Mouse (Mus musculus) spleen, postnatal 4 days (tissue): Measurements from ENCODE around the gene Mafk.
A peak's percentile ranks its signal among the peaks of the same experiment; 100 is the strongest.

Experiments used
- DNase-seq, 2 experiments: peaks; one replicate each; pipeline ENCODE4 v3.0.0; 2022; ENCODE audit warnings: low spot score in 2 of 2

The Mafk gene

DNA sequence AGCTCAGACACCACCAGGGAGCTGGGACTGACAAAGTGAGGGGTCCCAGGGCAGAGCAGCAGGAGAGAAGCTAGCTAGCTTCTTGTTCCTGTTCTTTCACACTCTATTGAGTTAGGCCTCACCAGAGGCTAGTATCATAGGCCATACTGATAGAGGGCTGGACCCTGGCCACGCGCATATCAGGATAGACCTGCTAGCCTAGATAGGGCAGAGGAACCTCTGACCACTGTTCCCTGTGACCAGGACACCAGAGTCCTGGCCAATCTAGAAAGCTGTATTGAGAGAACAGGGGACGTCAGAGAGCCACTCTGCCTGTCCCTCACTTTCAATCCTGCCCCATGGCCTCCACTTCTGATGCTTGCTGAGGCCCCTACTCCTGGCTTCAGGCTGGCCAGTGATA lies 26.7 kb downstream of the Mafk start:
- peak; percentile 50 to 70 for DNase-seq

DNA sequence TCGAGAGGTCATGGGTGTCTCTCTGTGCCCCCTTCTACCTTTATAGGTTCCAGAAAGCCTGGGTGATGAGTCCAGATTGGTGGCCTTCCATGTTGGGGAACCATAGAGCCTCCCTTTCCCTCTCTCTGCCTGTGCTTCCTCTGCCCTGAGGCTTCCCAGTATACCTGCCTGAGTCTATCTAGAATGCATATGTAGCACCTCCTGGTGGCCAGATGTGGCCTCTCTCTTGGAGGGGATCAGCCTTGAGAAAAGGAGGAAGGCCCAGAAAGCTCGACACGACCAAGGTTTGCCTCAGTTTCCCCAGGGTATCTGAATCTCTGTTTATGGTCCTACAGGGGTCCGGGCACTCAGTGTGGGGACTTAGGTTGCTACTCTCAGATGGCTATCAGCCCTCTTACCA lies 27.5 kb downstream of the Mafk start:
- peak; percentile 84 to 88 for DNase-seq

DNA sequence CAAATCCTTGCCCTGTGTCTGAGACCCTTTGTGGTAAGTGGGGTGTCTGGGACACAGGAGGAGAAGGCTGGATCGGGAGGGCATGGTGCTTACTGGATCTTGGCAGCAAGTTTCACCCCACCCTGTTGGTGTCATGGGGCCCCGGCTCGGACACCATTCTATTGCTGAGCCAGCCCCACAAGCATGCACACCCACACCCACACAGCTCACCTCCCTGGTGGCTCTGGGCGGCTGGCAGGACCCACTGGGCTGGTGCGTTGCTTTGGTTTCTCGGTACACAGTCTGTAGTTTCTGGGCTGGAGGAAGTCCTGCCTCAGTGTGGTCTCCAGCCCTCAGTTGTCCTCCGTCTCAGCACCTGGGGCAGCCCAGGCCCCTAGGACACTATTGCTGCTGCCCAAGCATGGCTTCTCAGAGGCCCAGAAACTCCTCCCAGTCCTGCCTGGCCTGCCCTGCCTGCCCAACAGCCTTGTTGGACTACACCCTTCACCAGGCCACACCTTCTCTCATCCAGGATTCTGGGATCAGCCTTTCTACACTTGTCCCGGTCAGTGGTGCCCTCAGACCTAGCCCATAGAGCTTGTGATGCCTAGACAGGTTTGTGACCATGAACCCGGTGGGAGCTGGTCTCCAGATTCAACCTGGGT lies 28.3 kb downstream of the Mafk start, which contains the start of gene Tmem184a:
TSS of gene Tmem184a (minus strand) at position 380 of the 644 bp plus-strand sequence.
- DNase-seq = no peak

DNA sequence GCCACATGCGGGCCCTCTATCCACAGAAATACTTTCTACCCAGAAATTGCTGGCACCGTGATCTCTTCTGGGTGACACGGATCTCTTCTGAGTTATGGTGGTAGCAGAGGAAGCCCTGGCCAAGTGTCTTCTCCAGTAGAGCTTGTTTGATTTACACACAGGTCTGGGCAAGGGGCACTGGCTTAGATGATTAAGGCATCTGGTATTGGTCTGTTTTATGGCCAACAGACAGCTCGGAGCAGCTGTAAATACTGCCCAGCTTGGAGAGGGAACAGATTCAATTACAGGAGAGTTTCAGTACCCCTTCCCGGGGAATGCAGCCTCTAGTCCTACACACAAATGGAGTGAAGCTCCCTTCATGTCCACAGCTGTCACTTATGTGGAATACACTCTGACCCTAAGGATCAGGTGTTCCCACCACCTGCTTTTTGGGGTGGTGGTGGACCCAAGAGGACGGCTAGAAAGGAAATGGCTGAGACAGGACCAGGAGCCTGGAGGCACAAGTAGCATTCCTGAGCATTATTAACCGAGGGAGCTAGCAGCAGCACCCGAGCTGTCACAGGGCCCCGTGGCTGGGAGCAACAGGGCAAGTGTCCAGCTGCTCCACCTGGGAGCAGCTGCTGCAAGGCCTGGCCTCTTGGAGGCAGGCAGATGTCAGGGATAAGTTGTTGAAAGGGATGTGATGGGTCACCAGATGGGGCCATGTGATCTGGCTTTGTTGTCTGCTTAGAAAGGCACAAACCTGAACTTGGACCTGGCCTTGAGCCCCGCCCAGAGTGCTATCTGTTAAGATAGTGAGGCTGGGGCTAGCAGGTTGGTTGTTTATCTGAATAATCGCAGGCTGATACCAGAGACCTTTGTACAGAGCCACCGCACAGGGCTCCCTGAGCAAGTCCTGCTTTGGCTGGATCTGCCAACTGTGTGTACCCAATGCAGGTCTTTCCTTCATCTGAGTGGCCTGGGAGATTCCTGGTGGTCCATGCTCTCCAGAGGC lies 30.4 kb downstream of the Mafk start:
- no peak for DNase-seq

DNA sequence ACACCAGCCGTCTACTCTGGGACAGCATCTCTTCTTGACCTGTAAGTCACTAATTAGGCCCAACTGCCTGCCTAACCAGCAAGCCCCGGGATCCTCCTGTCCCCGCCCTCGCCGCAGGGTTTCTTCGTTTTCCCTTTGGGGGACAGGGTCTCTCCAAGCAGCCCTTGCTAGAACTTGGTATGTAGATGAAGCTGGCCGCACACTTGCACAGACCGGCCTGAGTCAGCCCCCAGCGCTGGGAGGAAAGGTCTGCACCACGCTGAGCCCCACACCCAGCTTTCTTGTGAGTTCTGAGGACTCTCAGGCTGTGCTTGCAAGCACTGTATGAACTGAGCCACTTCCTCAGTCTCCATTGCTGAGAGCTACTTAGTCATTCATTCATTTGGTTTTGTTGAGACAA lies 33.2 kb downstream of the Mafk start:
- DNase-seq = no peak

DNA sequence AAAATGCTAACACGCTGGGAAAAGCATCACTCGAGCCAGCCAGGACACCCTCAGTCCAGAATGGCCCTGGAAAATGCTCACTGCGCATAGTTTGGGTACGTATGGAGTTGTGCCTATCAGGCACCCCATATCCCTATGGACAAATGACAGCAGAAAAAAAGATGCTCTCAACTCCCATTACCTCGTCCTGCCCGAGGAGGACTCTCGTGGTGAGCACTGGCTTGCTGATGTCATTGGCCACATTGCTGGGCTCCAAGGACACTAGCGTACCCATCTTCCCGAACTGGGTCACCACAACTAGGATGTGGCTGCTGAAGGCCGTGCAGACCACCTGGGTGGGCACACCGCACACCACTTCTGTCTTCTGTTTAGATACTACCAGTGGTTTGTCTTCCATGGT lies 34.6 kb downstream of the Mafk start:
- DNase-seq = no peak

DNA sequence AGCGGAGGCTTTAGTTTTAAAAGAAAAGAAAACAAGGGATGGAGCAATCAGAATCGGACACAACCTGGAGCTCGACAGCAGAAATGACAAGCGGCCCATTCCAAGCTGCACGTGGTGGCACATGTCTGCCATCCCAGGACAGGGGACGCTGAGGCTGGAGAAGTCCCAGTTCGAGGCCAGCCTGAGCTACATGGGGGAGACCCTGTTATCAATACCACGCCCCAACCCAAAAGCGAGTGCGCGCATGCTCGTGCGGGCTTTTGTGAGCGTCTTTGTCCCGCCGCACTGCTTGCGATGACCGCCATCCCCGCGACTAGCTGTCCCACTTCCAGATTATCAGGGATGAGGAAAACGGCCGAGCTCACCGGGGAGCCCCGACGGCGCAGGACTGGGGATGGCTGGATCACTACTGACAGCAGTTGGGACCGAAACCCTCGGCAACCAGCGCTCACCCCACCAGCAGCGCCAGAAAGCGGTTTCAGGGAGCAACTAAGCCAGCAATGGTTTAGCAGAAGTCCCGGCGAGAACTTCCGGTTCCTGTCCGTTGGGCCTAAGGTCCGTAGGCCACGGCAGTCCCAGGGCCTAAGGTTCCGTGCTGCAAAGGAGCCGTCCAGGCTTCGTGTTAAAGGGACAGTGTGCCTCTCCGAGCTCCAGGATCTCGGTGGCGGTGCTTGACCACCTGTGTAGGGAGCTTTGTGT lies 35.2 kb downstream of the Mafk start, which contains the start of the genes Gm26938 and Psmg3:
TSS of gene Gm26938 (minus strand) at position 51 of the 699 bp plus-strand sequence.
TSS of gene Psmg3 (minus strand) at position 529 of the 699 bp plus-strand sequence.
- peak; percentile 90 to 96 for DNase-seq

DNA sequence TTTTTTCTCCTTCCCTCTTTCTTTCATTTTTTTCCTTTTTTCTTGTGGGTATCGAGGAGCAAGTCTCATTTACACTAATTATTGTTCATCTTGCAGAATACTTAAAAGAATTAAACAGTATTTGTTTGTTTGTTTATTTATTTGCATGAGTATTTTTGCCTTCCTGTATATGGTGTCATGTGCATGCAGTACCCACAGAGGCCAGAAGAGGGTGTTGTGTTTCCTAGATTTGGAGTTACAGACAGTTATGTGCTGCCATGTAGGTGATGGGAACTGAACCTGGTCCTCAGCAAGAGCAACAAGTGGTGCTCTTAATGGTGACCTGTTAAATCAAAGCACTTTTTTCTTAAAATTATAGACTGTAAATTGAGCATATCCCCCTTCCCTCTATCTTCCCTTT lies 36.3 kb downstream of the Mafk start:
- DNase-seq = no peak

DNA sequence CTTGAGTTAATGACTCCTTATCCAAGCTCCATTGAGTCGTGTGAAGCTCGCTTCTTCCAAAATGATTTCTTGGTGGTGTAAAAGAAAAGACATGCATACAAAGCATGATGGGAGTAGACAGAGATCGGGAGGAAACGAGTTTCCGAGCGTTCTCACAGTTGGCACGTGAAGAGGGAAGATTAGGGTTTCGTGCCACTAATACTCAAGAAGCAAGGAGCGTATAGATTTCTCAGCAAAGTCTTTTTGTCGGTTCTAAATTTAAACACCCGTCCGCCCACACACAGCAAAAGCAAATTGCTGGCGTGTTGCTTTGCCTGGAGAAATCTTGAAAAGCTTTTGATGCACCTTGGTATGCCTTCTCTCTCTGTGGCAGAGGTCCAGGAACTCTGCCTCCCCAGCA lies 38.1 kb downstream of the Mafk start:
- DNase-seq = no peak

DNA sequence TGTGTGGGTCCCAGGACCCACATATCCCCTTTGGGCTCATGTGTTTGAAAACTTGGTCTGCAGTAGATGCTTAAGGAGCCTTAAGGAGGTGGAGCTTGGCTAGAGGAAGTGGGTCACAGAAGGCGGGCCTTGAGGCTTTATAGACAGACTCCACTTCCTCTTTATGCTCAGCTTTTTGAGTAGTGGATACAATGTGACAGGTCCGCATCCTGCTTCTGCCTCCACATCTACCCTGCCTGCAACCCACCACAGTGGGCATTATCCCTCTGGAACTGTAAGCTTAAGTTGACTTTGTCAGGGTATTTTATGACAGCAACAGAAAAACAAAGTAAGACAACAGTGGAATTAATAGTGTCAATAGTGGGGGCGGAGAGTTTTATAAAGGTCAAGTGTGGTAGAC lies 39.4 kb downstream of the Mafk start:
- no peak for DNase-seq

DNA sequence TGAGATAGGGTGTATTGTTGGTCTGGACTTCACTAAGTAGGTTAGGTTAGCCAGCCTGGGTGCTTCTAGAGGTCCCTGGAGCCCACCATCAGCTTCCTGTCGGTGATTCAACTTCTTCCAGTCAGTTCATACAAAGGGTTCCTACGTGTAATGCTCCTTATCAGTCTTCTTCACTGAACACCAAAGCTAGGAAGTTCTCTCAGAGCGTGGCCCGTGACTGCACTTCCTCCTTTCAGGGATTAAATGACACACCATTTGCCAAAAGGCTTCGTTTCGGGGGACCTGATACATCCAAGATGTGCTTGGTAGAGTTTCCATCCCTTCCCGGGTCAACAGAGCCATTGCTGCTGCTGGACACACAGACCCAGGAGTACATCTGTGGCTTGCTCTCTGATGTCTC lies 40.8 kb downstream of the Mafk start:
- DNase-seq = no peak

DNA sequence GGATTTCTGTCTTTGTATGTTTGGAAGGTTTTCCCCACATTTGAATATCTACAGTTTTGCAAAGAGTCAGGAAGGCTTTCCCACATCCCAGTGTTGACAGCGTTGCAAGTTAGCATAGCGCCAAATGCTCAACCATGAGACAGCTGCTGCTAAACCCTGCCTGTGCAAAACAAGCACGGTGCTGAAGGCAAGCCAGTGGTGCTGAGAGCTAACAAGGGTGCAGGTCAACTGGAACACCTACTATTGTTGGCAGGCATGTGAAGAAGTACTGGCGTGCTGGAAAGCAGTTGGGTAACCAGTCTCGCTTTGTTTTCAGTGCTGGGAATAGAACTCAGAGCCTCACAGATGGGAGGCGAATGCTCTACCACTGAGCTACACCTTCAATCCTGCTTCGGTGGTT lies 44.4 kb downstream of the Mafk start:
- DNase-seq = no peak

DNA sequence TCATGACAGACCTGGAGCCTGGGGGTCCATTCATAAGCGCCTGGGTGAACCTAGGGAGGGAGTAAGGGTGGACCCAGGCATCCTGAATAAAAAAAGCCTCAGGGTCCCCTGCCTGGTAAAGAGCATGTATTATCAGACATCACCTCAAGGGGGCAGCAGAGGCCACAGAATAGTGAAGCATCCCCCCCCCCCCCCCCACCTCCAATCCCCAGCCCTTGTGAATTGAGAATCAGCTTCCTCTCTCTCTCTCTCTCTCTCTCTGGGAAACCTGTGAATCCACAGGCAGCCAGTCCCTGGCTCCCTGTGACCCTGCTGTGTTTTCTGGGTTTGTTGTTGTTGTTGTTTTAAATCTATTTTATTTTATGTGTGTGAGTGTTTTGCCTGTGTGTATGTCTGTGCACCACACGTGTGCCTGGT lies 47.2 kb downstream of the Mafk start:
- peak; percentile 67 to 89 for DNase-seq

DNA sequence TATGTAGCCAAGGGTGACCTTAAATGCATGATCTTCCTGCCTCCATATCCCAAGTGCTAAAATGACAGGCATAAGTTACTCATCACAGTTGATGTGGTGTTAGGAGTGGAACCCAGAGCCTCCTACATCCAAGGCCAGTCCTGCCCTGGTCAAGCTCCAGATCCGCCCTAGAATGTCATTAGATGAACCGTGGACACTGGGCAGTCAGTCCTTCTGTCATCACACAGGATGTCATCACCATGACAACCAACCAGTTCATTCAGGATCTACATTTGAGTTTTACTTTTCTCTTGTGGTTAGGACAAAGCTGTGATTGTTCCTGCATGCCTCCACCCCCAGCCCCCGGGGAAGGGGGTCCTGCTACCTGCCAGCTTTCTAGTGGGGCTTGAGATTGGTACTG lies 47.8 kb downstream of the Mafk start:
- DNase-seq = no peak

DNA sequence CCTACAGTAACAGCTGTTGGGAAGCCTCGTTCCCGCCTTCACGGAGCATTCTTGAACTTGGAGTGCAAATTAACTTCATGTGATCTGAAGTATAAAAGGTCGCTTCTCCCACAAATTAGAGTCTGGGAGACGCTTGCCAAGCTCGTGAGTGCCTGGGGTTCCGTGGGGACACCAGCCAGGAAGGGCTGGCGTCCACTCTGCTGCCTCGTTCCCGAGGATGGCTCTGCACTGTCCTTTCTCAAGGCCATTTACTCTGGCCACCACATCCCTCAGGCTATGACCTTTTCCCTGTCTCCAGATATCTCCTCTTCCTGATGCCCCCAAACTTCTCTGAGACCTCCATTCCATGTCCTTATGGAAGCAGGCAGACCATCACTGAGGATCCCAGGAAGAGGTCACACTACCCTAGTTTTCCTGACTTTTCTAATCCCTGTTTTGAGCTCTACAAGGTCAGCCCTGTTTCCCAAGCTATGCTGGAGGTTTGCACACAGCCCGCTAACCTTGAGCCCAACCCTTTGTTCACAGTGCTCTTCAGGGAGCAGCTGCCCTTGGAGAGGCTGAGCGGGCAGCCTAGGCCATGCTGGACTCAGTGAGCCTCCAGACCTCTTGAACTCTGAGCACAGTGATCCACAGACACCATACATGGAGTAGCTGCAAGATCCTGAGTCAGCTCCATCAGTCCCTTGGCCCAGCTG lies 58.5 kb downstream of the Mafk start:
- DNase-seq = no peak
